Mouse (Mus musculus): ENCODE results near the gene Usp24. TPM values are rescaled to one million over a fixed set of nuclear protein-coding genes. Genes with fewer than 3 reads are reported as not detected.

The Usp24 gene
- total RNA-seq (2021) = 10 to 100 TPM; 62.5 to 69.2 TPM
- long read RNA-seq, experiment 1, full-length matches to known transcripts = 34 of 70 reads
- long read RNA-seq, experiment 1, partial matches to known transcripts = 24 of 70 reads
- long read RNA-seq, experiment 1, other reads (novel, unspliced or antisense) = 12 of 70 reads
- long read RNA-seq, experiment 2, full-length matches to known transcripts = 21 of 52 reads
- long read RNA-seq, experiment 2, partial matches to known transcripts = 12 of 52 reads
- long read RNA-seq, experiment 2, other reads (novel, unspliced or antisense) = 19 of 52 reads

- TF ChIP-seq CTCF (IDR thresholded peaks at IDR 0.05) = no peak
- Histone ChIP-seq H3K4me3 (peak within 1 kb of the TSS; percentile 84), H3K27ac (peak within 1 kb of the TSS; percentile 97)
- intact Hi-C loops (cut with DNase I) = loop anchor here (2.0 kb wide), 1 partner anchor 53 kb away; no protein-coding TSS in a partner anchor
- peak; percentile 86 for DNase-seq
Measured at GRCm38 (mm10) chr4:106315921-106316350, at the start of gene Usp24. Gene Usp24 (plus strand): TSS chr4:106316213.

- no peak for TF ChIP-seq CTCF (IDR thresholded peaks at IDR 0.05)
- DNase-seq = no peak
- intact Hi-C loops (cut with DNase I) = no loop called here
- Histone ChIP-seq H3K27ac (no peak overlapping the region), H3K4me3 (no peak overlapping the region)
Measured at GRCm38 (mm10) chr4:106276937-106277336, 39.1 kb upstream of the Usp24 start.

- no peak for TF ChIP-seq CTCF (IDR thresholded peaks at IDR 0.05)
- no peak for DNase-seq
- intact Hi-C loops (cut with DNase I) = no loop called here
- Histone ChIP-seq H3K27ac (no peak overlapping the region), H3K4me3 (no peak overlapping the region)
Measured at GRCm38 (mm10) chr4:106279177-106279576, 36.8 kb upstream of the Usp24 start.

GRCm38 (mm10) chr4:106281128-106281491 lies 34.9 kb upstream of the Usp24 start:
- DNase-seq = no peak
- Histone ChIP-seq H3K27ac (no peak overlapping the region), H3K4me3 (0 out of 2 replicates have a peak overlapping the region, but pooled peaks have one; percentile 7)
- TF ChIP-seq CTCF (IDR thresholded peaks at IDR 0.05) = no peak
- intact Hi-C loops (cut with DNase I) = no loop called here

- Histone ChIP-seq H3K27ac (no peak overlapping the region), H3K4me3 (0 out of 2 replicates have a peak overlapping the region, but pooled peaks have one; percentile 7)
- TF ChIP-seq CTCF (IDR thresholded peaks at IDR 0.05) = no peak
- intact Hi-C loops (cut with DNase I) = no loop called here
- peak; percentile 25 for DNase-seq
Measured at GRCm38 (mm10) chr4:106281492-106282122, 34.4 kb upstream of the Usp24 start.

- no peak for TF ChIP-seq CTCF (IDR thresholded peaks at IDR 0.05)
- Histone ChIP-seq H3K4me3 (no peak overlapping the region), H3K27ac (no peak overlapping the region)
- DNase-seq = no peak
- intact Hi-C loops (cut with DNase I) = no loop called here
Measured at GRCm38 (mm10) chr4:106282123-106282510, 33.9 kb upstream of the Usp24 start.

GRCm38 (mm10) chr4:106286958-106287743 lies 28.9 kb upstream of the Usp24 start:
- no peak overlapping the region for H3K4me3 ChIP-seq
- no peak for TF ChIP-seq CTCF (IDR thresholded peaks at IDR 0.05)
- intact Hi-C loops (cut with DNase I) = no loop called here

GRCm38 (mm10) chr4:106290201-106290600 lies 25.8 kb upstream of the Usp24 start:
- TF ChIP-seq CTCF (IDR thresholded peaks at IDR 0.05) = no peak
- intact Hi-C loops (cut with DNase I) = no loop called here
- no peak overlapping the region for H3K27ac ChIP-seq
- H3K4me3 ChIP-seq = no peak overlapping the region
- no peak for DNase-seq

More at GRCm38 (mm10) chr4:106286958-106287743, 28.9 kb upstream of the Usp24 start:
- DNase-seq = no peak
- no peak overlapping the region for H3K27ac ChIP-seq

GRCm38 (mm10) chr4:106292823-106293222 lies 23.2 kb upstream of the Usp24 start:
- intact Hi-C loops (cut with DNase I) = no loop called here
- DNase-seq = no peak
- Histone ChIP-seq H3K4me3 (no peak overlapping the region), H3K27ac (0 out of 2 replicates have a peak overlapping the region, but pooled peaks have one; percentile 8)
- TF ChIP-seq CTCF (IDR thresholded peaks at IDR 0.05) = no peak

- no peak for DNase-seq
- H3K4me3 ChIP-seq = no peak overlapping the region
- TF ChIP-seq CTCF (IDR thresholded peaks at IDR 0.05) = no peak
- intact Hi-C loops (cut with DNase I) = no loop called here
- H3K27ac ChIP-seq = no peak overlapping the region
Measured at GRCm38 (mm10) chr4:106293378-106294090, 22.5 kb upstream of the Usp24 start.

GRCm38 (mm10) chr4:106295696-106296095 lies 20.3 kb upstream of the Usp24 start:
- no peak for TF ChIP-seq CTCF (IDR thresholded peaks at IDR 0.05)
- intact Hi-C loops (cut with DNase I) = no loop called here

GRCm38 (mm10) chr4:106296412-106297086 lies 19.5 kb upstream of the Usp24 start:
- H3K4me3 ChIP-seq = no peak overlapping the region
- H3K27ac ChIP-seq = no peak overlapping the region
- TF ChIP-seq CTCF (IDR thresholded peaks at IDR 0.05) = no peak
- no peak for DNase-seq
- intact Hi-C loops (cut with DNase I) = no loop called here

More at GRCm38 (mm10) chr4:106295696-106296095, 20.3 kb upstream of the Usp24 start:
- no peak overlapping the region for H3K4me3 ChIP-seq
- DNase-seq = no peak
- H3K27ac ChIP-seq = no peak overlapping the region

All from gastrocnemius, adult 2 months (tissue).